Mouse (Mus musculus) heart, postnatal 0 days (tissue): Measurements from ENCODE around the gene 1700012B09Rik.

Experiments used
- CTCF ChIP-seq: IDR thresholded peaks from 2 replicates; pipeline ENCODE4 v1.5.1; 2016; ENCODE audit warnings: antibody characterized with exemption, control low read depth, low read depth
- EP300 ChIP-seq: IDR thresholded peaks from 2 replicates; pipeline ENCODE4 v1.6.1; 2016; ENCODE audit warnings: antibody characterized with exemption, low read depth

DNA sequence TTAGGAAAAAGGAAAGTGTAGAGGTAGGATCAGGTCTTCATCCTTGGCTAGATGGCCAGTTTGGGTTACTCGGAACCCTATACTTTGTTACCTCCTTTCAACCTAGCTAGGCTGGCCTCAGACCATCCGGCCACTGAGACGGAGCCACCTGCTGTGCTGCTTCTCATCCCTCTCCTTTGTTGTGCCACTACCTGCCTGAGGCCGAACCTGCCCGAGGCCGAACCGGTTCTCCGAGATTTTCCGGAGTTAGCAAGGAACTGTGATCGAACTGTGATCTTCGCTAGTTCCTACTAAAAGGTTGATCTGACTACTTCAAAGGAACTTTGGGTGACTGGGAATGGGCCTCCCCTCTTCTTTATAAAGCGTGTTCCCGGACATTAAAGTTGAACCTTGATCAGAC lies 7.5 kb upstream of the 1700012B09Rik start:
- TF ChIP-seq CTCF (no peak), EP300 (no peak)
